Mouse (Mus musculus): ENCODE measurements around the gene Susd1.

GRCm38 (mm10) chr4:59372546-59373157, 65.8 kb downstream of the Susd1 start:
- TF ChIP-seq POLR2A (IDR thresholded peaks at IDR 0.05; ENCODE audit: insufficient read depth, low read depth, low read length) (no peak), CTCF (IDR thresholded peaks at IDR 0.05) (no peak), EP300 (IDR thresholded peaks at IDR 0.05; ENCODE audit: insufficient read depth, low read depth, low read length) (no peak)
